Mouse (Mus musculus) MN1 (cell line): ENCODE data around the gene Amdhd2.
"Not testable (repeated sequence)": the region's sequence is repeated elsewhere in the genome, so short reads cannot be mapped to it uniquely, and the experiment has no call there.

Experiments
- DNase-seq: peaks from one replicate; pipeline ENCODE4 v3.0.0-alpha.2; 2016; ENCODE audit warnings: low spot score

The Amdhd2 gene

GRCm38 (mm10) chr17:24155742-24156141, 7.8 kb downstream of the Amdhd2 start:
- DNase-seq = no peak

GRCm38 (mm10) chr17:24154463-24154862, 9.1 kb downstream of the Amdhd2 start:
- DNase-seq = no peak

- DNase-seq = peak; percentile 82
These were observed 11.5 kb downstream of the Amdhd2 start for GRCm38 (mm10) chr17:24151890-24152563.

GRCm38 (mm10) chr17:24151382-24151781, 12.2 kb downstream of the Amdhd2 start:
- no peak for DNase-seq

- DNase-seq = no peak
These were observed 12.7 kb downstream of the Amdhd2 start, which contains the start of gene Pdpk1 for GRCm38 (mm10) chr17:24150824-24151223. Pdpk1 (minus strand) TSS chr17:24150924.

GRCm38 (mm10) chr17:24149421-24149820, 14.1 kb downstream of the Amdhd2 start:
- DNase-seq = no peak

GRCm38 (mm10) chr17:24142897-24143296, 20.7 kb downstream of the Amdhd2 start:
- no peak for DNase-seq

GRCm38 (mm10) chr17:24141425-24141920, 22.1 kb downstream of the Amdhd2 start:
- peak; percentile 98 for DNase-seq

- peak; percentile 63 for DNase-seq
These were observed 22.6 kb downstream of the Amdhd2 start for GRCm38 (mm10) chr17:24140845-24141424.

GRCm38 (mm10) chr17:24139968-24140367, 23.6 kb downstream of the Amdhd2 start:
- DNase-seq = no peak

- DNase-seq = no peak
These were observed 24.3 kb downstream of the Amdhd2 start for GRCm38 (mm10) chr17:24139256-24139655.

- no peak for DNase-seq
These were observed 26.2 kb downstream of the Amdhd2 start for GRCm38 (mm10) chr17:24137226-24137880.

GRCm38 (mm10) chr17:24134062-24134461, 29.5 kb downstream of the Amdhd2 start:
- DNase-seq = no peak

GRCm38 (mm10) chr17:24132919-24133318, 30.6 kb downstream of the Amdhd2 start:
- not testable (repeated sequence) for DNase-seq

- no peak for DNase-seq
These were observed 32.0 kb downstream of the Amdhd2 start for GRCm38 (mm10) chr17:24131570-24131969.

- DNase-seq = not testable (repeated sequence)
These were observed 34.3 kb downstream of the Amdhd2 start for GRCm38 (mm10) chr17:24129246-24129645.

GRCm38 (mm10) chr17:24127592-24127991, 36.0 kb downstream of the Amdhd2 start:
- DNase-seq = no peak

GRCm38 (mm10) chr17:24126801-24127200, 36.8 kb downstream of the Amdhd2 start:
- DNase-seq = no peak

GRCm38 (mm10) chr17:24119446-24119845, 44.1 kb downstream of the Amdhd2 start:
- DNase-seq = no peak

GRCm38 (mm10) chr17:24113031-24113430, 50.5 kb downstream of the Amdhd2 start:
- no peak for DNase-seq

- DNase-seq = no peak
These were observed 52.3 kb downstream of the Amdhd2 start for GRCm38 (mm10) chr17:24111256-24111655.

GRCm38 (mm10) chr17:24108896-24109295, 54.7 kb downstream of the Amdhd2 start:
- DNase-seq = peak; percentile 85
